In genomic region chr15:83715582-83716228, GRCm38 (mm10) we compare ENCODE assay signal across 28 mouse cellular contexts. TPM values are rescaled to one million over a fixed set of nuclear protein-coding genes. Genes with fewer than 3 reads are reported as not detected.
"Had no signal": no experiment of that assay in that cellular context is flagged by ENCODE, and none has a peak within 500 bp of the region (broad histone marks: within the 10 kb centered on the region; RNA-seq: fewer than 3 reads in every experiment).

No protein-coding gene starts in this region.

- H3K36me3 ChIP-seq: heart, embryonic 15.5 days; hindbrain, embryonic 15.5 days; liver, embryonic 13.5 days; liver, embryonic 15.5 days had no signal

- DNase-seq: gastrocnemius, postnatal 14 days; gastrocnemius, postnatal 36 days; heart, adult 11 months; heart, adult 2 months; heart, postnatal 14 days; heart, postnatal 36 days; kidney, adult 11 months; kidney, adult 2 months; kidney, adult 9 months; kidney, postnatal 10 days; kidney, postnatal 36 days; layer of hippocampus, adult 9-11 months; layer of hippocampus, postnatal 36 days; left cerebral cortex, postnatal 4 days; liver; liver, embryonic 13.5 days; liver, postnatal 0 days; lung, adult 2 months had no signal

- H3K9ac ChIP-seq: heart, embryonic 13.5 days; heart, embryonic 15.5 days; hindbrain, embryonic 13.5 days; hindbrain, embryonic 15.5 days; liver, embryonic 13.5 days; liver, embryonic 15.5 days; liver, postnatal 0 days had no signal

- H3K27ac ChIP-seq: heart, adult 2 months; heart, embryonic 13.5 days; heart, embryonic 15.5 days; hindbrain, embryonic 13.5 days; hindbrain, embryonic 15.5 days; hindbrain, postnatal 0 days; liver, embryonic 13.5 days; liver, embryonic 15.5 days had no signal

- H3K4me2 ChIP-seq: heart, embryonic 11.5 days; heart, embryonic 13.5 days; heart, embryonic 15.5 days; hindbrain, embryonic 13.5 days; hindbrain, embryonic 15.5 days; liver, embryonic 11.5 days; liver, embryonic 13.5 days; liver, embryonic 15.5 days had no signal

- H3K27me3 ChIP-seq: heart, embryonic 15.5 days; hindbrain, embryonic 15.5 days; liver, embryonic 13.5 days; liver, embryonic 15.5 days had no signal

- H3K4me3 ChIP-seq: heart, adult 2 months; heart, embryonic 13.5 days; heart, embryonic 15.5 days; hindbrain, embryonic 13.5 days; hindbrain, embryonic 15.5 days; liver, embryonic 13.5 days; liver, embryonic 15.5 days had no signal

- H3K9me3 ChIP-seq: heart, embryonic 13.5 days; heart, embryonic 15.5 days; hindbrain, embryonic 13.5 days; hindbrain, embryonic 15.5 days; liver, embryonic 13.5 days; liver, embryonic 15.5 days had no signal

- H3K4me1 ChIP-seq: heart, embryonic 13.5 days; heart, embryonic 15.5 days; liver, embryonic 13.5 days; liver, embryonic 15.5 days had no signal

- ATAC-seq: hindbrain, postnatal 0 days; intestine, embryonic 16.5 days; liver, postnatal 0 days had no signal

RNA-seq across cellular contexts. Expression of gene Scube1, which starts 9.1 kb away (rescaled TPM):
- total RNA-seq: hematopoietic stem cell, adult 5-6 weeks had no signal
